Mouse (Mus musculus): ENCODE measurements at regions not wholly inside any gene's neighbourhood (a gene's known extent, or its start where the extent isn't known, plus 50 kb on each side); places are given as distances from the start of the nearest gene placed in this dataset.
"Not testable (repeated sequence)": the region's sequence is repeated elsewhere in the genome, so short reads cannot be mapped to it uniquely, and the experiment has no call there.

DNA sequence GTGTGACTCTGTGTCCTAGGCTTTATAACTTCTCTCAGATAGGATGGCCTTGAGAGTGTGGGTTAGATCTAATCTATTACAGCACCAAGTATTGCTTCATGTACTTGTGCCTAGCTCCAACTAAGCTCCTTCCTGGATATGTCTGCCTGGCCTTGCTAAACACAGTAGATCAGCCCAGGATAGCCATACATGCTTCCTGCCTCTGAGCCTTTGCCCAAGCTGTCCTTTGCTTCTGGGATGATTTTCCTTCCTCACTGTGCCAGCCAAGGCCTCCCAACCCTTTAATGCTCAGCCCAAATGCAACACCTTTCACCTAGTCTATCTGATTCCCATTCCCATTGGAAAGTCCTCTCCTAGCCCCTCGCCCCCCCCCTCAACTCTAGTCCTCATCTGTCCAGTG is 208.9 kb downstream of the Gm15319 start:
- not testable (repeated sequence) for DNase-seq (ENCODE audit: low spot score); H3K9ac ChIP-seq (replicated peaks; ENCODE audit: low read length); H3K4me3 ChIP-seq (ENCODE audit: low read length); H3K9me3 ChIP-seq (ENCODE audit: low read length); H3K4me1 ChIP-seq (ENCODE audit: insufficient read depth, low read length); ATAC-seq; H3K27me3 ChIP-seq (ENCODE audit: insufficient read depth, low read length); H3K27ac ChIP-seq; H3K4me2 ChIP-seq (ENCODE audit: low read depth, low read length); H3K36me3 ChIP-seq (ENCODE audit: insufficient read depth, low read length)
- 100% methylated on average over 1 of the region's 1 CpGs for WGBS
